Mouse (Mus musculus) ES-Bruce4 (cell line): ENCODE data around the gene 2610528J11Rik. TPM values are rescaled to one million over a fixed set of nuclear protein-coding genes. Genes with fewer than 3 reads are reported as not detected.
"Not testable (repeated sequence)": the region's sequence is repeated elsewhere in the genome, so short reads cannot be mapped to it uniquely, and the experiment has no call there.

Source experiments
- H3K27ac ChIP-seq: 2 replicates; pipeline ENCODE4 v1.5.1; 2012; ENCODE audit warnings: low read length, inconsistent platforms; ENCODE audit not compliant: insufficient read depth
- H3K27me3 ChIP-seq: 2 replicates; pipeline ENCODE4 v1.6.1; 2012; ENCODE audit warnings: mild to moderate bottlenecking, low read length, inconsistent platforms; ENCODE audit not compliant: control insufficient read depth, poor library complexity, insufficient read depth, severe bottlenecking
- H3K36me3 ChIP-seq: 2 replicates; pipeline ENCODE4 v1.6.1; 2012; ENCODE audit warnings: inconsistent platforms, mild to moderate bottlenecking, low read length, moderate library complexity; ENCODE audit not compliant: control insufficient read depth, poor library complexity, insufficient read depth, severe bottlenecking
- H3K4me1 ChIP-seq: one replicate; pipeline ENCODE4 v1.8.1; 2011; ENCODE audit warnings: low read length; ENCODE audit not compliant: control insufficient read depth, insufficient read depth
- H3K4me3 ChIP-seq: 2 replicates; pipeline ENCODE4 v1.5.1; 2011; ENCODE audit warnings: low read depth, mild to moderate bottlenecking, low read length
- H3K9ac ChIP-seq: 2 replicates; pipeline ENCODE4 v1.6.1; 2012; ENCODE audit warnings: low read depth, mild to moderate bottlenecking, inconsistent platforms; ENCODE audit not compliant: poor library complexity, severe bottlenecking
- H3K9me3 ChIP-seq: replicated peaks from 2 replicates; pipeline ENCODE4 v1.6.1; 2012; ENCODE audit warnings: mild to moderate bottlenecking, low read length, inconsistent platforms; ENCODE audit not compliant: control insufficient read depth, poor library complexity, insufficient read depth, severe bottlenecking
- CTCF ChIP-seq: IDR thresholded peaks from one replicate; pipeline ENCODE4 v1.8.1; 2011; ENCODE audit warnings: low read depth, low read length
- EP300 ChIP-seq: IDR thresholded peaks from 2 replicates; pipeline ENCODE4 v1.6.1; 2011; ENCODE audit warnings: low read depth, low read length; ENCODE audit not compliant: insufficient read depth
- POLR2A ChIP-seq: IDR thresholded peaks from one replicate; pipeline ENCODE4 v1.8.1; 2011; ENCODE audit warnings: low read length; ENCODE audit not compliant: insufficient read depth
- polyA plus RNA-seq: library from polyadenylated mRNA; stranded (reverse); fragments of >200 nt; gene quantifications from 2 replicates; pipeline ENCODE4 v1.2.4, GENCODE M21; 2011; ENCODE audit warnings: low read depth; ENCODE audit not compliant: missing spikeins, insufficient read depth, insufficient read length

The 2610528J11Rik gene
- polyA plus RNA-seq, 1 experiment = 19.5 TPM

DNA sequence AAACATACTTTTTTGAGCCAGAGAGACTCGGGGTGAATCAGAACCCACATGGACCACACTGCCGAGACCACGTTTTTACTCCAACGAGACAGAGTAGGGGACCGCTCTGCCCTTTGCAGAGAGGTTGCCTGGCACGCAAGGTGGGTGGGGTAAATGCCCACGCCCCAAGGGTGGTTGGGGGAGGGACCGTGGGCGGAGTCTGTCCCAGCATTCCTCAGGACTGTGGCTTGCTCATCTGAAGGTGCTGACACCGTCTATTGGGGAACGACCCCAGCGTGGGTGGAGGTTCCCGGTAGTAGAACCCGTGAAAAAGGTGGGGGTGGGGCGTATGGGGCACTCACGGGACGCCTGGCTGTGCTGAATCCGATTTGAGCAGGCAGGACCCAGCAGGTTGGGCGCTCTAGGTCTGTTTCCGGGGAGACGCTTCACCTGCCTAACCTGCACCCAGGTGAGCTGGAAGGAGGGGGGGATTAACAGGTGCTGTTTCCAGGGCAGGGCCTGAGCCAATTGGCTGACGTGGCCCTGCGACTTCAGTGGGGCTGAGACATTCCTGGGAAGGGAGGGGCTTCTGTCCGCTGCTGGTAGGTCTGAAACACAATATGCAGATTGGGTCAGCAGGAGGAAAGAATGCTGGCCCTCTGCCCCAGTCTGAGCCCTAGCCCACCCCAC is 16.9 kb downstream of the 2610528J11Rik start, which contains the start of gene Tmem125:
Tmem125 (minus strand) TSS at position 453 of the 669 bp plus-strand sequence.
- Histone ChIP-seq H3K27ac (peak within 1 kb of the TSS; percentile 73), H3K27me3 (no peaks in the 10 kb centered on the region), H3K9ac (peak within 1 kb of the TSS; percentile 62), H3K36me3 (no peaks in the 10 kb centered on the region), H3K4me1 (peaks cover 7% of the 10 kb centered on the region), H3K9me3 (no peaks in the 10 kb centered on the region), H3K4me3 (peak within 1 kb of the TSS; percentile 65)
- TF ChIP-seq POLR2A = peak; percentile 61
- TF ChIP-seq EP300 = peak; percentile 37; the same call in 1 of the 2 replicates
- TF ChIP-seq CTCF = no peak

GRCm38 (mm10) chr4:118544441-118545127 is 17.8 kb downstream of the 2610528J11Rik start:
- Histone ChIP-seq H3K9ac (peak overlapping the region; percentile 62), H3K4me3 (peak overlapping the region; percentile 65), H3K9me3 (no peaks in the 10 kb centered on the region), H3K36me3 (no peaks in the 10 kb centered on the region), H3K27ac (peak overlapping the region; percentile 73), H3K27me3 (no peaks in the 10 kb centered on the region), H3K4me1 (peaks cover 4% of the 10 kb centered on the region)
- TF ChIP-seq EP300 (no peak), CTCF (no peak)

GRCm38 (mm10) chr4:118547424-118548129 is 20.8 kb downstream of the 2610528J11Rik start:
- not testable (repeated sequence) for H3K36me3 ChIP-seq, H3K4me3 ChIP-seq, H3K9ac ChIP-seq, H3K4me1 ChIP-seq, H3K27ac ChIP-seq, H3K9me3 ChIP-seq, H3K27me3 ChIP-seq

DNA sequence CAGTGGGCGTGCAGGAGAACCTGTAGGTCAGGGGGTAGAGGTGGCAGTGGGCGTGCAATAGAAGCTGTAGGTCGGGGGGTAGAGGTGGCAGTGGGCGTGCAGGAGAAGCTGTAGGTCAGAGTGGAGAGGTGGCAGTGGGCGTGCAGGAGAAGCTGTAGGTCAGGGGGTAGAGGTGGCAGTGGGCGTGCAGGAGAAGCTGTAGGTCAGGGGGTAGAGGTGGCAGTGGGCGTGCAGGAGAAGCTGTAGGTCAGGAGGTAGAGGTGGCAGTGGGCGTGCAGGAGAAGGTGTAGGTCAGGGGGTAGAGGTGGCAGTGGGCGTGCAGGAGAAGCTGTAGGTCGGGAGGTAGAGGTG is 21.3 kb downstream of the 2610528J11Rik start:
- not testable (repeated sequence) for H3K27me3 ChIP-seq, H3K4me1 ChIP-seq, H3K27ac ChIP-seq, H3K9ac ChIP-seq, H3K36me3 ChIP-seq, H3K9me3 ChIP-seq, H3K4me3 ChIP-seq

GRCm38 (mm10) chr4:118553039-118553649 is 26.3 kb downstream of the 2610528J11Rik start:
- H3K27me3 ChIP-seq = no peaks in the 10 kb centered on the region
- no peak overlapping the region for H3K4me3 ChIP-seq
- TF ChIP-seq CTCF = no peak
- TF ChIP-seq EP300 = no peak
- no peak for TF ChIP-seq POLR2A
- H3K27ac ChIP-seq = no peak overlapping the region
- H3K36me3 ChIP-seq = no peaks in the 10 kb centered on the region
- no peaks in the 10 kb centered on the region for H3K9me3 ChIP-seq
- no peak overlapping the region for H3K9ac ChIP-seq
- no peaks in the 10 kb centered on the region for H3K4me1 ChIP-seq
